Mouse (Mus musculus): Measurements from ENCODE around the gene Zdhhc1.

- TF ChIP-seq CTCF (IDR thresholded peaks at IDR 0.05; ENCODE audit: insufficient read depth, low read length), result no peak
- TF ChIP-seq POLR2A (IDR thresholded peaks at IDR 0.05; ENCODE audit: borderline replicate concordance, extremely low read depth, low read depth, low read length), result no peak
Measured at GRCm38 (mm10) chr8:105434136-105434535, 62.6 kb downstream of the Zdhhc1 start.

All from lung, adult 2 months (tissue).